Mouse (Mus musculus) heart, adult 2 months (tissue): ENCODE results near the gene Col8a1.

Experiments
- CTCF ChIP-seq: fragments of 200-600 bp; IDR thresholded peaks from 2 replicates; pipeline ENCODE4 v1.8.1; 2022; ENCODE audit warnings: antibody characterized with exemption, mild to moderate bottlenecking, moderate library complexity
- EP300 ChIP-seq: fragments of 200-500 bp; IDR thresholded peaks from 2 replicates; pipeline ENCODE4 v1.6.1; 2011; ENCODE audit warnings: low read depth, low read length, control low read depth; ENCODE audit not compliant: insufficient read depth
- POLR2A ChIP-seq: fragments of 200-500 bp; IDR thresholded peaks from 2 replicates; pipeline ENCODE4 v1.6.1; 2011; ENCODE audit warnings: mild to moderate bottlenecking, low read depth, low read length, control low read depth; ENCODE audit not compliant: insufficient read depth

DNA sequence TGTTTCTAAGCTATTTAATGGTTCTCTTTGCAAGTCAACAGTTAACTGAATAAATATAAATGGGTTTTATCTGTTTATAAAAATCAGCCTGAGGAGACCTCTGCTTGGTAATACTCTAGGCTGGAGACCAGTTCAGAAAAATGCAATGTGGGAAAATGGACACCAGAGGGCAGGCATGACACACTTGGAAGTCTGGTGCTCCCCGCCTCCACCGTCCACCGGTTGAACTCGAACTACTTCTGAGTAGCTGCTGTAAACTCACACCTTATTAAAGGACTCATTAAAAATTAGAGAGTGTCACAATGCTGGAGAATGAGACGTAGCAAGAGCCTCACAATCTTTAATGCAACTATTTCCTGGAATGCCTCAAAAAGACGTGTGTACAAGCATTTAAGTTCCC, 120.3 kb downstream of the Col8a1 start:
- TF ChIP-seq CTCF, result peak; percentile 98
- no peak for TF ChIP-seq EP300
- no peak for TF ChIP-seq POLR2A
